ENCODE assay signal across 10 mouse cellular contexts in the genomic region with DNA sequence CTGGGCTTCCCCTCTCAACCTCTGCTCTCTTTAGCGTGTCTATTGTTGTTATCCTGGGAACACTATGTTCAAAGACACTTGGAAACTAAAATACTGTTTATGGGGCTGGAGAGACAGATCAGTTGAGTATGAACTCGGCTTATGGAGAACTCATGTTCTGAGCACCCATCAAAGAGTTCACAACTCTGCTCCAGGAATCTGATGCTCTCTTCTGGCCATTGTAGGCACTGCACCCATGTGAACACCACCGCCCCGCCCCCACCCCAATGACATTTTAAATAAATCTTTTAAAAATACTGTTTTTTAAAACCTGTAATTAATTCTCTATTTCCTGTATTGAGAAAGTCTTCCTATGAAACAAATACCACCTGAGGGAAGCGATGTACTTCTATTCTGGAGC. TPM values are rescaled to one million over a fixed set of nuclear protein-coding genes. Genes with fewer than 3 reads are reported as not detected.
DNase-seq lines count a peak whose midpoint lies in the region; ATAC-seq lines count a peak whose summit lies in the region.
"Had no signal": no experiment of that assay in that cellular context is flagged by ENCODE, and none has a peak within 500 bp of the region (broad histone marks: within the 10 kb centered on the region; RNA-seq: fewer than 3 reads in every experiment).

No protein-coding gene starts in this region.

- DNase-seq in hindbrain, embryonic 11.5 days (ENCODE audit: low spot score): peak; percentile 59
- DNase-seq in CD4-positive helper T cell, adult 2 months (ENCODE audit: low read depth, low spot score): peak; percentile 56
- peak; percentile 59 for DNase-seq in ZHBTc4 (ENCODE audit: low read depth, low spot score)
- peak; percentile 55 for DNase-seq in heart, postnatal 4 days
- peak; percentile 76 for DNase-seq in naive thymus-derived CD4-positive, alpha-beta T cell, adult 2 months (ENCODE audit: low read depth)
- no peak for DNase-seq in layer of hippocampus, postnatal 36 days

- H3K9ac ChIP-seq in hindbrain, embryonic 11.5 days (ENCODE audit: low read depth, low read length): no peak overlapping the region
- H3K9ac ChIP-seq in hindbrain, embryonic 12.5 days: no peak overlapping the region
- H3K9ac ChIP-seq: embryonic facial prominence, embryonic 13.5 days; lung, embryonic 15.5 days had no signal

- no peaks in the 10 kb centered on the region for H3K4me1 ChIP-seq in hindbrain, embryonic 11.5 days (replicated peaks; ENCODE audit: control insufficient read depth, insufficient read depth, low read length)
- H3K4me1 ChIP-seq in hindbrain, embryonic 12.5 days: no peaks in the 10 kb centered on the region
- H3K4me1 ChIP-seq: embryonic facial prominence, embryonic 13.5 days; lung, embryonic 15.5 days had no signal

- no peaks in the 10 kb centered on the region for H3K9me3 ChIP-seq in hindbrain, embryonic 11.5 days (ENCODE audit: control insufficient read depth, low read length)
- no peaks in the 10 kb centered on the region for H3K9me3 ChIP-seq in hindbrain, embryonic 12.5 days (replicated peaks)
- H3K9me3 ChIP-seq: embryonic facial prominence, embryonic 13.5 days; lung, embryonic 15.5 days had no signal

- 30% methylated on average over 5 of the region's 5 CpGs for WGBS in hindbrain, embryonic 11.5 days
- WGBS in hindbrain, embryonic 12.5 days: 24% methylated on average over 5 of the region's 5 CpGs

- no peak overlapping the region for H3K4me2 ChIP-seq in hindbrain, embryonic 11.5 days (replicated peaks; ENCODE audit: low read depth, low read length)
- H3K4me2 ChIP-seq in hindbrain, embryonic 12.5 days (replicated peaks): no peak overlapping the region
- H3K4me2 ChIP-seq: embryonic facial prominence, embryonic 13.5 days; lung, embryonic 15.5 days had no signal

- H3K36me3 ChIP-seq in hindbrain, embryonic 11.5 days (ENCODE audit: control insufficient read depth, insufficient read depth, low read length): no peaks in the 10 kb centered on the region
- H3K36me3 ChIP-seq in hindbrain, embryonic 12.5 days: no peaks in the 10 kb centered on the region
- H3K36me3 ChIP-seq: embryonic facial prominence, embryonic 13.5 days; lung, embryonic 15.5 days had no signal

- no peak for ATAC-seq in hindbrain, embryonic 11.5 days (ENCODE audit: low FRiP score)
- ATAC-seq in hindbrain, embryonic 12.5 days (ENCODE audit: low FRiP score): no peak
- no peak for ATAC-seq in erythroid progenitor cell, adult 5-6 weeks (replicated peaks; ENCODE audit: low FRiP score, poor library complexity, severe bottlenecking)

- H3K4me3 ChIP-seq in hindbrain, embryonic 11.5 days (ENCODE audit: low read depth, low read length): no peak overlapping the region
- H3K4me3 ChIP-seq in hindbrain, embryonic 12.5 days: no peak overlapping the region
- H3K4me3 ChIP-seq: embryonic facial prominence, embryonic 13.5 days; lung, embryonic 15.5 days had no signal

- H3K27ac ChIP-seq in hindbrain, embryonic 11.5 days (ENCODE audit: low read depth, low read length): no peak overlapping the region
- no peak overlapping the region for H3K27ac ChIP-seq in hindbrain, embryonic 12.5 days
- H3K27ac ChIP-seq: embryonic facial prominence, embryonic 13.5 days; lung, embryonic 15.5 days had no signal

- H3K27me3 ChIP-seq in hindbrain, embryonic 11.5 days (ENCODE audit: control insufficient read depth, insufficient read depth, low read length): no peaks in the 10 kb centered on the region
- H3K27me3 ChIP-seq in hindbrain, embryonic 12.5 days: no peaks in the 10 kb centered on the region
- H3K27me3 ChIP-seq: embryonic facial prominence, embryonic 13.5 days; lung, embryonic 15.5 days had no signal

RNA-seq across cellular contexts. Expression of a gene that starts 4.0 kb away (rescaled TPM):
- 0.66 and 0.71 TPM in 2 replicates for polyA plus RNA-seq in hindbrain, embryonic 11.5 days (2014; fragmentation: Nextera tagmentation; extraction: Ambion mirVana)
- 0.56 and 1.1 TPM in 2 replicates for polyA plus RNA-seq in hindbrain, embryonic 12.5 days (2016; fragmentation: Nextera tagmentation; extraction: Ambion mirVana)
- total RNA-seq in heart, postnatal 4 days (2021): 1 to 10 TPM; 1.1 to 1.9 TPM
- total RNA-seq in layer of hippocampus, postnatal 36 days (2021): under 1 TPM; 0.66 to 0.95 TPM
- not detected in 2 replicates for total RNA-seq in erythroid progenitor cell, adult 5-6 weeks (2015; ENCODE audit: low replicate concordance)
- total RNA-seq in erythroid progenitor cell, adult 5-6 weeks (2017; ENCODE audit: low replicate concordance): not detected in 2 replicates

RNA-seq across cellular contexts. Expression of a gene that starts 8.0 kb away (rescaled TPM):
- polyA plus RNA-seq in hindbrain, embryonic 11.5 days (2014; fragmentation: Nextera tagmentation; extraction: Ambion mirVana): not detected in 2 replicates
- not detected in 2 replicates for polyA plus RNA-seq in hindbrain, embryonic 12.5 days (2016; fragmentation: Nextera tagmentation; extraction: Ambion mirVana)
- total RNA-seq in heart, postnatal 4 days (2021): not detected
- total RNA-seq in layer of hippocampus, postnatal 36 days (2021): not detected
- not detected in 2 replicates for total RNA-seq in erythroid progenitor cell, adult 5-6 weeks (2015; ENCODE audit: low replicate concordance)
- not detected in 2 replicates for total RNA-seq in erythroid progenitor cell, adult 5-6 weeks (2017; ENCODE audit: low replicate concordance)

RNA-seq across cellular contexts. Expression of a gene that starts 29.3 kb away (rescaled TPM):
- 8.9 and 10.0 TPM in 2 replicates for polyA plus RNA-seq in hindbrain, embryonic 11.5 days (2014; fragmentation: Nextera tagmentation; extraction: Ambion mirVana)
- polyA plus RNA-seq in hindbrain, embryonic 12.5 days (2016; fragmentation: Nextera tagmentation; extraction: Ambion mirVana): 20.4 and 21.7 TPM in 2 replicates
- total RNA-seq in heart, postnatal 4 days (2021): 10 to 100 TPM; 12.5 to 14.3 TPM
- 10 to 100 TPM; 17.1 to 17.7 TPM for total RNA-seq in layer of hippocampus, postnatal 36 days (2021)
- 0.36 and 0.42 TPM in 2 replicates for total RNA-seq in erythroid progenitor cell, adult 5-6 weeks (2015; ENCODE audit: low replicate concordance)
- 0.39 and 0.61 TPM in 2 replicates for total RNA-seq in erythroid progenitor cell, adult 5-6 weeks (2017; ENCODE audit: low replicate concordance)

RNA-seq across cellular contexts. Expression of a gene that starts 29.7 kb away (rescaled TPM):
- 36.5 and 40.3 TPM in 2 replicates for polyA plus RNA-seq in hindbrain, embryonic 11.5 days (2014; fragmentation: Nextera tagmentation; extraction: Ambion mirVana)
- polyA plus RNA-seq in hindbrain, embryonic 12.5 days (2016; fragmentation: Nextera tagmentation; extraction: Ambion mirVana): 38.0 and 38.5 TPM in 2 replicates
- 10 to 100 TPM; 20.2 to 22.4 TPM for total RNA-seq in heart, postnatal 4 days (2021)
- 10 to 100 TPM in 1 of 2 experiments, 1 to 10 TPM in 1; 9.8 to 11.7 TPM for total RNA-seq in layer of hippocampus, postnatal 36 days (2021)
- total RNA-seq in erythroid progenitor cell, adult 5-6 weeks (2015; ENCODE audit: low replicate concordance): 5.4 and 13.0 TPM in 2 replicates
- 2.3 TPM in 1 of 2 replicates, not detected in the other for total RNA-seq in erythroid progenitor cell, adult 5-6 weeks (2017; ENCODE audit: low replicate concordance)

RNA-seq across cellular contexts. Expression of a gene that starts 49.7 kb away (rescaled TPM):
- polyA plus RNA-seq in hindbrain, embryonic 11.5 days (2014; fragmentation: Nextera tagmentation; extraction: Ambion mirVana): 13.0 and 15.7 TPM in 2 replicates
- polyA plus RNA-seq in hindbrain, embryonic 12.5 days (2016; fragmentation: Nextera tagmentation; extraction: Ambion mirVana): 31.8 and 33.2 TPM in 2 replicates
- 100 to 1,000 TPM; 146 to 149 TPM for total RNA-seq in heart, postnatal 4 days (2021)
- 10 to 100 TPM; 16.3 to 17.9 TPM for total RNA-seq in layer of hippocampus, postnatal 36 days (2021)
- total RNA-seq in erythroid progenitor cell, adult 5-6 weeks (2015; ENCODE audit: low replicate concordance): not detected in 2 replicates
- total RNA-seq in erythroid progenitor cell, adult 5-6 weeks (2017; ENCODE audit: low replicate concordance): not detected in 2 replicates

Comparison
In these comparisons a context has a peak if more than half of its experiments do, and no peak if none do; other contexts are left out.
1. DNase-seq: peak in hindbrain, embryonic 11.5 days (single experiment), CD4-positive helper T cell, adult 2 months (single experiment), ZHBTc4 (single experiment), heart, postnatal 4 days (single experiment) and naive thymus-derived CD4-positive, alpha-beta T cell, adult 2 months (single experiment); none in layer of hippocampus, postnatal 36 days (0 of 2).
2. RNA of a gene that starts 29.3 kb away (total RNA-seq): 17.1 to 17.7 TPM in layer of hippocampus, postnatal 36 days and 12.5 to 14.3 TPM in heart, postnatal 4 days; 0.36 to 0.61 TPM in erythroid progenitor cell, adult 5-6 weeks; every median in the first group is over 4 times any median in the second.